Mouse (Mus musculus) thymus, postnatal 36 days (tissue): ENCODE results near the gene Zfp729a.
A peak's percentile ranks its signal among the peaks of the same experiment; 100 is the strongest.
"Not testable (repeated sequence)": the region's sequence is repeated elsewhere in the genome, so short reads cannot be mapped to it uniquely, and the experiment has no call there.

Experiments
- DNase-seq, 2 experiments: peaks; one replicate each; pipeline ENCODE4 v3.0.0; 2022; ENCODE audit warnings: mixed read lengths in 2 of 2

Zfp729a gene

GRCm38 (mm10) chr13:67637294-67638007 lies at the start of gene Zfp729a, which contains the start of gene Gm49345:
Gene Zfp729a, minus strand, starts transcription at chr13:67637791.
Gene Gm49345, minus strand, starts transcription at chr13:67637769.
- peak; percentile 74 to 82 for DNase-seq

GRCm38 (mm10) chr13:67686971-67687370 lies 49.4 kb upstream of the Zfp729a start, which contains the start of gene Zfp738:
Gene Zfp738, minus strand, starts transcription at chr13:67687071.
- DNase-seq, result no peak

- not testable (repeated sequence) for DNase-seq
These were observed 46.2 kb upstream of the Zfp729a start for GRCm38 (mm10) chr13:67683841-67684240.

- peak; percentile 71 to 77 for DNase-seq
These were observed 45.6 kb upstream of the Zfp729a start for GRCm38 (mm10) chr13:67682959-67683735.

- DNase-seq, result no peak
These were observed 37.3 kb upstream of the Zfp729a start for GRCm38 (mm10) chr13:67674902-67675301.

GRCm38 (mm10) chr13:67652496-67652895 lies 14.9 kb upstream of the Zfp729a start:
- no peak for DNase-seq

- no peak for DNase-seq
These were observed 27.5 kb downstream of the Zfp729a start for GRCm38 (mm10) chr13:67610108-67610507.

- DNase-seq, result peak; percentile 86 to 89
These were observed 28.3 kb downstream of the Zfp729a start, which contains the start of gene Zfp729b for GRCm38 (mm10) chr13:67609066-67609876. Gene Zfp729b, minus strand, starts transcription at chr13:67609707.

GRCm38 (mm10) chr13:67572591-67573189 lies 64.9 kb downstream of the Zfp729a start:
- no peak for DNase-seq
